ENCODE assay signal across 25 mouse cellular contexts in the genomic region with DNA sequence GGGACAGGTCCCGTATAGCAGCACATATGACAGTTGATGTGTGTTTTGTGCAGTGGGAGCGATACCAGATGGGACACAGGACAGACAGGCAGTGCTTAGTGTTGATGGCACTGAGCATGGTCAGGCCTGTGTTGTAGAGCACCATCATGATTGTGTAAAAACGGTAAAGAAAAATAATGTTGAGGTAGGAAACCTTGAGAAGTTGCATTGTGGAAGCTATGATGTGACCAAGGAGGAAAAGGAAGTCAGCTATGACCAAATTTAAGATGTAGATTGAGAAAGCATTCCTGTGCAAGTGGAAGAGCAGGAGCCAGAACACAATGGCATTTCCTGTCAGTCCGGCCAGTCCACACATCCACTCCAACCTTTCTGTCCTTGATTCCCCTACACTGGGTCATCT. TPM values are rescaled to one million over a fixed set of nuclear protein-coding genes. Genes with fewer than 3 reads are reported as not detected.
"Had no signal": no experiment of that assay in that cellular context is flagged by ENCODE, and none has a peak within 500 bp of the region (broad histone marks: within the 10 kb centered on the region; RNA-seq: fewer than 3 reads in every experiment).

No protein-coding gene starts in this region.

- ATAC-seq: hindbrain, embryonic 16.5 days; inflammation-experienced regulatory T-cells, adult 6 months; intestine, embryonic 15.5 days; intestine, postnatal 0 days had no signal

- DNase-seq: gastrocnemius, adult 2 months; gastrocnemius, postnatal 10 days; gastrocnemius, postnatal 25 days; heart, adult 18-20 months; heart, postnatal 10 days; heart, postnatal 36 days; kidney, adult 18-20 months; kidney, adult 8-10 months; kidney, postnatal 10 days; kidney, postnatal 25 days; kidney, postnatal 4 days; liver had no signal

RNA-seq across cellular contexts. Expression of a gene that starts 25.7 kb away (rescaled TPM):
- total RNA-seq: gastrocnemius, adult 2 months; gastrocnemius, postnatal 25 days; gastrocnemius, postnatal 4 days; heart, adult 18-20 months; heart, adult 8-10 months; heart, postnatal 10 days; heart, postnatal 36 days; hematopoietic stem cell, adult 5-6 weeks; layer of hippocampus, adult 2 months; layer of hippocampus, postnatal 10 days; layer of hippocampus, postnatal 25 days; left cerebral cortex, adult 2 months; left cerebral cortex, postnatal 14 days; left cerebral cortex, postnatal 36 days had no signal

RNA-seq across cellular contexts. Expression of a gene that starts 51.0 kb away (rescaled TPM):
- total RNA-seq: gastrocnemius, adult 2 months; gastrocnemius, postnatal 10 days; gastrocnemius, postnatal 25 days; gastrocnemius, postnatal 4 days; heart, adult 18-20 months; heart, adult 8-10 months; heart, postnatal 10 days; heart, postnatal 36 days; layer of hippocampus, adult 2 months; layer of hippocampus, postnatal 10 days; layer of hippocampus, postnatal 25 days; left cerebral cortex, adult 2 months; left cerebral cortex, postnatal 14 days; left cerebral cortex, postnatal 36 days had no signal
